Mouse (Mus musculus) layer of hippocampus, postnatal 10 days (tissue): ENCODE data around the gene Olfml2a. TPM values are rescaled to one million over a fixed set of nuclear protein-coding genes. Genes with fewer than 3 reads are reported as not detected.

Source experiments
- DNase-seq, 2 experiments: peaks; one replicate each; pipeline ENCODE4 v3.0.0; 2021; ENCODE audit warnings: low spot score in 2 of 2
- total RNA-seq, 2 experiments: library from RNA; stranded (reverse); gene quantifications; 2 replicates each; pipeline ENCODE4 v1.2.3; 2021

The Olfml2a gene
- total RNA-seq, 2 experiments from 2014 or later: 3.2 to 4.7 TPM

DNA sequence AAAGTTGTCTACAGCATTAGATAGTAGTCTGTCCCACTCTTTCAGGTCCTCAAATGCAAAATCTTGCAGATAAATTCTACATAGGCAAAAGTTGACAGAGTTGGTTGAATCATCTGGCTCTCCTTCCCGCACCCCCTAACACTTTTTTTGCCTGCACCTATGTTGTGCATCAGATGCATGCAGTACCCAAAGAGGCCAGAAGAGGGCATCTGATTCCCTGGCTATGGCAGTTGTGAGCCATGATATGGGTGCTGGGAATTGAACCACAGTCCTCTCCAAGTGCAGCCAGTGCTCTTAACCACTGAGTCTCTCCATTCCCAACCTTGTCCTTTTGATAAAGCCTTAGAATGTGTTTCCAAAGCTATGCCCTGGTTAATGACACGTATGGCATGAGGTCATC is 51.7 kb downstream of the Olfml2a start:
- no peak for DNase-seq

DNA sequence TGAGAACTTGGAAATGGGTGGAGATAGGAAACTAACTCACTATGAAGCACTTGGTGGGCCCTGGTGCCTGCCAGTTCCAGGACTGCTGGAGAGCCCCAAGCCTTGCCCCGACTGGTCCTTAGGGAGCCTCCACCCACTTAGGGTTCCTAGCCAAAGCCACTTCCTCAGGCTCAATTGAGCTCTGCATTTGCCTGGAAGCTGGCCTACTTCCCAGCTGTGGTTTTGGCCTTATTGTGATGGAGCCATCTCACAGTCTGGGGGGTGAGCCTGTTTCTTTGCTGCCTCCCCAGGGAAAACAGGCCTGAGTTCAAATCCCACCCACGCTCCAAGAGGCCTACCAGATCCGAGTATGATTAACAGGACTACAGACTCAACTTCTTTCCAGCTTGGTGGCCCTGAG is 54.8 kb downstream of the Olfml2a start:
- peak in 1 of 2 experiments; percentile 36 for DNase-seq

DNA sequence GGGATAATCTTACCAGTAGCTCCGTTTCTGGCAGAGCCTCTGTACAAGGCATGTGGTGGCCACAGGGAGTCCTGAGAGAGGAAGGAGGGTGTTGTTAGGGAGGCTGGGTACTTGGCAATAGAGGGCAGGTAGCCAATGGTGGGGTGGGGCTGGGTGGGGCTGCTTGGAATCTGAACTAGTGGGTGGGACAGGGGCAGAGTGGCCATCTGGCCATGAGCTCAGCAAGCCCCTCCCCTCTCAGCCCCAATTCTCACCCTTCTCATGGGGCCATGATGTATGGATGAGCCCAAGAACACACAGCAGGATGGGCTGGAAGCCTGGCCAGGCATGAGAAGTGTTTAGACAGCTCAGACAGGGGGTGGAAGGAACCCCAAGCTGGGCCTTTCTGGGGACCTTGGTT is 55.6 kb downstream of the Olfml2a start:
- DNase-seq: no peak

DNA sequence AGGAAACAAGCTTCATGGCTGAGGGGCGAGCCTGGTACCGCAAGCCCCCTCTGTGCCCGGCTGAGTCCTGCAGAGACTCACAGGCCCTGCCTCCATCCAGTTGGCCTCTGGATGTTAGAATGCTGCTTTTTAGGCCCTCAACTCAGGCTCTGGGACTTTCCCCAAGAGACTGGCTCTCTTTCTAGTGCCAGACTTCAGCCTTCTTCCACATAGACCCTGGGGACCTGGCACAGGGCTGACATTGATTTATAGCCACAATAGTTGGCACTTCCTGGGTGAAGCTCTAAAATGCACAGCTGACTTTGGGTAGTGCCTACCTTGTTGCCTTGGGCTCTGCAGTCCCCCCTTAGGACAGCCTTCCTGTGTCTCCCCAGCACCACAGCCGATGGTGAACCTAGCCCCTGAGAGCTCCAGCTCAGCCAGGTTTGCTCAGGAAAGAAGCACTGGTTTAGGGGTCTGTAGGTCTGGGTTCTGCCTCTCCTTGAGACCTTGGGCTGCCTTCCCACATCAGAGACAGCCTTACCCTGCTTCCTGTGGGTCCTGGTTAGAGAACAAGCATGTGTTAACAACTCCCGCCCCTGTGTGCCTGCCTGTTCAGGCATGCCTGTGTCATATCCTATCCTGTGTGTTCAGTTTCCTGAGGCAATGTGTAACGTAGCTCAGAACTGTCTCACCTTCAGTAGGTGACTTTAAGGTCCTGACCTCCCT is 56.2 kb downstream of the Olfml2a start:
- no peak for DNase-seq

DNA sequence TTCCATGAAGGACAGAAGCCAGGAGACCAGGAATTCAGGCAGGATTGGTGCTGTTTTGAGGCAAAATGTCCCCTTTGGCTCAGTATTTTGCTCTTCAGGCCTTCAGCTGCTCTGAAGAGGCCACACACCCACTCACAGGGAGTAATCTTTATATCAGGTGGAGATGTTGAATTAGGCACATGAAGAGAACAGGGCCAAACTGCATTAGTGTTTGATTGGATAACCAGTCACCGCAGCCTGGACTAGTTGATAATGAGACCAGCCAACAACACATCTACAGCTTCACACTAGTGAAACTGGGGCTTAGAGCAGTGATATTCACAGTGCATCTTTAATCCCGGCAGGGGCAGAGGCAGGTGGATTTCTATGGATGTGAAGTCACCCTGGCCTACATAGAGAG is 57.2 kb downstream of the Olfml2a start:
- no peak for DNase-seq

DNA sequence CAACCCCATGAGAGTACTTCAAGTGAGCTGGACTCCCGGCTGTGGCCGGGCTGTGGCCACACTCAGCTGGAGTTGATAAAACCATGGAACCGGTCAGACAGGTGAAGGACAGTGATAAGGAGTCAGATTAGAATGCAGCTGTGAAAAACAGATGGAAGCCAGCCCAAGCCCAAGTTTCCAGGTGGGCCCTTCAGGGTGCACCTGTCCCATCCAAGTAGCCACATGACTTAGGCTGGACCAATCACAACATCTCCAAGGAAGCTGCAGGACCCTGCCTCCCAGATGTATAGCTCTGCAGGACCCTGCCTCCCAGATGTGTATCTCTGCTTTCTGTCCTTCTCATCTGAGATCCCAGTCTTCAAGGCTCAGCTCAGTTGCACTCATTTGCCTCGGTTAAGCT is 60.2 kb downstream of the Olfml2a start:
- DNase-seq: no peak

DNA sequence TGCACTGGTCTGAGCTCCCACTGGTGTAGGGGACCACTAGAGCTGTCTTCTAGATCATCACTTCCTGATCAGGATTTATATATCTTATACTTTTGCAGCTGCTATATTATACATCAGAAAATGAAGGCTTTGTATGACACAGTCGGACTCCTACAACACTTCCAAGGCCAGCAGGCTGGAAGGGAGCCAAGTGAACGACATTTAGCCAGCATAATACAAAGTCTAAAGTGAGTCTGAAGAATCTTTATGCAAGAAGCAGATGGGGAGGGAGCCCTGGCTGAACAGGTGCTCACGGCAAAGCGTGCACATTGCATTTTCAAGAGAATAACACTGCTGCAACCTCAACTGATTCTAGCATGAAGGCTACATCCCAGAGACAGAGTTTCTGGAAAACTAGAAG is 60.7 kb downstream of the Olfml2a start:
- peak in 1 of 2 experiments; percentile 21 for DNase-seq

DNA sequence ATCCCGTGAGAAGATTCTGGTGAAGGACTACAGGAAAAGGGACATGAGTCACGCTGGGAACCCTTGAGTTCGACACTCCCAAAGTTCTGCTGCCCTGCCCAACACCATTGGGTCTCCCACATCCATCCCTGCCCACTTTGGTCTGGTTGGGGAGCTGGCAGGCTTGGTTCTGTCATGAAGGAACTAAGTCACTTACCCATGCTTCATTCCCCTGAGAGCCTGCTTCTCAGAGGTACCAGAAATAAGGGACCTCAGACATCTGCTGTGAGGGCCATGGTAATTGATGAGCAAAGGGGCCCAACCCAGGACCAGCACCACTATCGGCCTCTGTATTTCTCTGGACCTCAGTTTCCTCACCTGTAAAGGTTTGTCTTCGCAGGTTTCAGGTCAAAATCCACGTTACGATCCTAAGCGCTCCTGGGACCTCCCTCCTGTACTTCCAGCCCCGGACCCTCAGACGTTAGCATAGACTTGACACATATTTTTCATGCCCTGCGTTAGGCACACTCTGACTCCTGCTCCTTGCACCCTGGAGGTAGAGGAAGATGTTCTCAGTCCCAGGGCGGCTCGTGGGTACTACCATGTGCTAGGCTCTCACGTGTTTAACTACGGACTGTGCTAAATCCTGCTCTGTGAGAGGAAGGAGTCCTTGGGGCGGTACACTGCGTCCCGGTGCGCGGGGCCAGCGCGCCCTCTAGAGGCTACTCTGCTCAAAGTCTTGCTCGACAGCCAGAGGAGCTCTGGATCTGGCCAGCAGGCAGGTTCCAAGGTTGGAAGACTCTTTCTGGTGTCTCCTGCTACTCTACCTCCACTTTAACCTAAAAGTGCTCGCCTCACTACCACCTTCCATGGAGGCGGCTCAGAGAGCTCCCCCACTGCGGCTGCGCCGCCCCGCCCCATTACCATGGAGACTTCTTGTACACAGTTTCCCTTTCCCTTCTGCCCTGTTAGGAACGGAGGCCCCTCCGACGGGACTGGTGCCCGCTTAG is 65.9 kb downstream of the Olfml2a start, which contains the start of gene Wdr38:
Wdr38 (plus strand) TSS at position 91 of the 989 bp plus-strand sequence.
- DNase-seq: peak; percentile 89 to 93

DNA sequence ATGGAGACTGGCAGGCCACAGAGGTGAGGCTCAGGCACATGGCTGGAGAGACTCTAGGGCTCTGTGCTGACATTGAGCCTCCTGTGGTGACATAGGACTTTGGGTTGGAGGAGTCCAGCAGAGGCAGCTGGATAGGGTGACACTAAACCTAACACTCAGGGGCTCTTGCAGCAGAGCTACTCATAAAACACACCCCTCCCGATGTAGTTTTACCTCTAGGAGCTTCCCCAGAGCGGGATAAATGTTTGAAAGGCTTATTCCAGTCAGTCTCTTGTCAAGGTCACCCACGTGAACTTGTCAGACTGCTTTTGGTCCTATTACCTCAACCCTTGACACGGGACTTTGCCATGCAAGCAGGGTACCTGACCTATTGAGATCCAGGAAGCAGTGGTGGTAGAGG is 67.6 kb downstream of the Olfml2a start:
- no peak for DNase-seq

DNA sequence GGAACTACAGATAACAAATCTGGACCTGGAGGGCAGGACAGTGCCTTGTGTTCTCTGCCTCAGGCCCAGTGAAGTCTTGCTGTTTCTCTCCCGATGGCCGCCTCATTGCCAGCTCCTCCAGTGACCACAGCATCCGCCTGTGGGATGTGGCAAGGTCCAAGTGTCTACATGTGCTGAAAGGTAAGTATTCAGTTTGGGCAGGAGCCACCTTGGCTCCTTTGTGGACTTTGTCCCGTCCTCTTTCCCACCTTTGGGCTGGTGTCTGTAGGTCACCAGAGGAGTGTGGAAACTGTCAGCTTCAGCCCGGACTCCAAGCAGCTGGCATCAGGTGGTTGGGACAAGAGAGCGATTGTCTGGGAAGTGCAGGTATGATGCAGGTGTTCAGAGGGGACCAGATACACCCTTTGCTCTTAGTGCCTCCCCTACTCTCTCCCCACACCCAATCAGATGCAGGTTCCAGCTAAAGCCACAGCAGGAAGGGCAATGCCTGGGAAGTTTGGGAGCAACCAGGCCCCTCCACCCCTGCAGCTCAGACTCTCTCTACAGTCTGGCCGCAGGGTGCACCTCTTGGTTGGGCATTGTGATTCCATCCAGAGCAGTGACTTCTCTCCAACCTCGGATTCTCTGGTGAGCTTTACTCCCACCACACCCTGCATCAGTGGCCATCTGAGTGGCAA is 68.3 kb downstream of the Olfml2a start:
- no peak for DNase-seq

DNA sequence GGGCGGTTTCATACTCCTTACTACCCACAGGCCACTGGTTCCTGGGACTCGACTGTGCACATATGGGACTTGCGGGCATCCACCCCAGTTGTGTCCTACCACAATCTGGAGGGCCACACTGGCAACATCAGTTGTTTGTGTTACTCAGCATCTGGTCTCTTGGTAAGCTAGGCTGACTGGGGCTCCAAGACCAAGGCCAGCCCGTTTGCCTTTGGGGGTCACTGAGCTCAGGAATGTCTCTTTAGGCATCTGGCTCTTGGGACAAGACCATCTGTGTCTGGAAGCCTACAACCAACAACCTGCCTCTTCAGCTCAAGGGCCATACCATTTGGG is 68.8 kb downstream of the Olfml2a start:
- peak in 1 of 2 experiments; percentile 23 for DNase-seq

DNA sequence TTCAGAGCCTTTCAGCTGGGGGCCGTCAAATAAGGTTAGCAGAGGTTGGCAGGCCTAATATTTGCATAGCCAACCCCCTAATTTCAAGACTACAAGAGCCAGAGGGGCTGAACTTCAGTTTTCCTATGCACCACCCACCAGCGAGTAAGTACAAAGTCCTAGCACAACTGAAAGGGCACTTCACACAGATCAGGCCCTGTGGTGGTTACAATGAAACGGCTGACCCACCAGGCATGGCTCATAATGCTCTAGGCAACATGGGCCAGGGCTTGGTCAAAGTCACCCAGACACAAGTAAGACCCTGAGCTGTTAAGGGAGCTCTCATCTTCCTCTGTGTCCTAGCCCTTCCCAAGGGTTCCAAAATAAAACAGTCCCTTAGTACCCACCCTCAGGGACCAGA is 70.1 kb downstream of the Olfml2a start:
- no peak for DNase-seq

DNA sequence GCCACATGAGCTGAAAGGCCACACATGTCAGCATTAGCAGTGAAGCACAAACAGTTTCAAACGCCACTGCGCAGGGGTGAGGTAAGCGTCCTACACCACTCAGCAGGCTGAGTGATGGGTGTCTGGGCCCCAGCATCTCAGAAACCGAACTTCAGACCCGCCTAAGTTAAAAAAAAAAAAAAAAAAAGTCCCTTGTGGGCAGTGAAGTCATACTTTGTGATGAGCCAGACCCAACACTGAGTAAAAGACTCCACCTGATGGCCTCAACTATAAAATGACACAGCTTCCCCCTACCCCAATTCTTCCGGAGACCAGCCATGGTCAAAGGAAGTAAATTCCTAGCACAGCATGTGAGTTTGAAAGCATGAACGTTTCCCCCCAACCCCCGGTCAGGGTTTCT is 71.3 kb downstream of the Olfml2a start:
- DNase-seq: no peak

DNA sequence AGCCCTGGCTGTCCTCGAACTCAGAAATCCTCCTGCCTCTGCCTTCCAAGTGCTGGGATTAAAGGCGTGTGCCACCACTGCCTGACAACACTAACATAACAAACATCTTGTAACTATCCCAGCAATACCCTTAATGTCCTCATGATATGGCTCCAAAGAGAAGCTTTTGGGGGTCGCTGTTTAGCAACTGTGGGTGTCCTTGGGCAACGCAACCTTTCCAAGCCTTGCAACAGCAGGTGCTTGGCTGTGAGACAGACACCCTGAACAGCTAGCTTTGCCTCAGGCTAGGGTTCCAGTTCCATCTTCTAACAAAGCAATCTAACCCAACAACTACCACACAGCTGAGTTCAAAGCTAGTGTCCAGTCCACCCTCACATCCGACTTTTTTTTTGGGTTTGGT is 71.7 kb downstream of the Olfml2a start:
- no peak for DNase-seq

DNA sequence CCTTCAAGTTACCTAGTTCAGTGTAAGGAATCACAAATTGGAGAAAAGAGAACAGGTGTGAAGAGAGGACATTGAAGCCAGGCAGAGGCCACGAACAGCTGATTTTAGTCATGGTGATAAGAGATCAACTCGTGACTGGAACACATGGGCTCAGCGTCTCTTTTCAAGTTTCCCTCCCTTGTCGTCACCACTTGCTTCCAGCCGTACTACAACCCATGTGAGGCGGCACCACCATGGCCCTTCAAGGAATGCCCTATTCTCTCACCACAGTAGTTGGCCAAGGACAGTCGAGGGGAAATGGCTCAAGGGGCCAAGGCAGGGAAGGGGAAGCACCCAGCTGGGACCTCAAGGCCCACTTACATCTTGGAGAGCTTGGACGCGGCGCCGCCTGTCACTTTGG is 72.6 kb downstream of the Olfml2a start:
- peak; percentile 46 to 51 for DNase-seq

DNA sequence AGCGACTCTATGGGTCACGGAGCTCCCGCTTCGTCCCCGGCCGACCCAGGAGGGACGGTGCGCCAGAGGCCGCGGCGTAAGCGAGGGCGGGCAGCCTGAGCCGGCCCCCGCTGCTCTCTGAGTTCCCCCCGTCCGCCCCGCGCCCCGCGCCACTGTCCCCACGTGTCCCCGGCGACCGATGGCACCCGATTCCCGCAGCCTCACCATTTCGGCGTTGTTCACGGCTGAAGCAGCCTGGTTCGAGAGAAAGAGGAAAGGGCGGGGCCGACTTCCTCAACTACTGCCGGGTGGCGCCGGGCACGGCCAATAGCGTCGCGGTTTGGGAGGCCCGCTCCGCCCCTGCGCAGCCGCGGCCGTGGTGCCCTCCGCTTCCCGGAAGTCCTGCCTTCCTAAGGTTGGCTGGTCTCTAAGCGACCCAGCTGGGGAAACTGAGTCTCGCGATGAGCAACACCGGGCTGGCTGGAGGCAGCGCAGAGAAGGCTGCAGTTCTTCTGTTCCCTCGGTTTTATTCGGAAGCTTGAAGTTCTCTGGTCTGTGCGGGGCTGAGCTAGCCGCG is 73.2 kb downstream of the Olfml2a start, which contains the start of gene Arpc5l:
Arpc5l (plus strand) TSS at position 469 of the 556 bp plus-strand sequence.
- peak; percentile 89 to 92 for DNase-seq

DNA sequence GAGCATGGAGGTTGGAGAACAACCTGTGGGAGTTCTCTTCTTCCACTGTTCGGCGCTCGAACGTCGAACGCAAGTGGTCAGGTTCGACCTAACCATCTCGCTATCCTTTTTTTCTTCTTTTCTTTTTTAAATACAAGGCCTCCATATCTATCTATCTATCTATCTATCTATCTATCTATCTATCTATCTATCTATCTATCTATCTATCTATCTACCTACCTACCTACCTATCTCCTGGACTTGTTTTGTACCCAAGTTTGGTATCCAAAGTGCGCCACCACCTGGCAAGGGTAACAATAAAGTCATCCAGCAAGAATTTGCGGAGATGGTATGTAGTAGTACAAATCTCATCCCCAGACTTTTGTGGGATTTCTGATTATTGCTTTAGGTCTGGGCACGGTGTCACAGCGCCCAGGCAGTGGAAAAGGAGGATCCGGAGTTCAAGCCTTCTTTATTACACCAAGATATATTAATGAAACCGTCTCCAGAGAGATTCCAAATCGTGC is 73.8 kb downstream of the Olfml2a start, which contains the start of gene Rpl35:
Rpl35 (minus strand) TSS at position 51 of the 506 bp plus-strand sequence.
- peak in 1 of 2 experiments; percentile 35 for DNase-seq

DNA sequence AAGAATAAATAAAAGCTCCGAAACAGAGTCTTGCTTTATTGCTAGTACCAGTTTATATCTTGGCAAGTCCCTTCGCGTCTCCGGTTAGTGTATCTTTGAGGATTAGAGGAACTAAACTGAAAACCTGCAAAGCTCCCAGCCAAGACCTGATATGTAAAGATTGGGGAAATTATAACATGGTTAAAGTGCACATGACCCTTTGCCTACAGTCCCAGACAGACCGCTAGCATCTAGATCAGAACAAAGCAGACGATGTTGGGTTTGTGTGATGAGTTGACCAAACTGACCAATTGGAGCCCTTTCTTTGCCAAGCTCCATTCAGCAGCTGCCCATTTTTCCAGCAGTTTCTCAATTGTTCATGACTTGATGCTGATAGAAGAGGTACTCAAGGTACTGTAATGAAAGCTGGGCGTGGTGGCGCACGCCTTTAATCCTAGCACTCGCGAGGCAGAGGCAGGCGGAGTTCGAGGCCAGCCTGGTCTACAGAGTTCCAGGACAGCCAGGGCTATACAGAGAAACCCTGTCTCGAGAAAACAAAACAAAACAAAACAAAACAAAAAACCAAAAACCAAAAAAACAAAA is 74.5 kb downstream of the Olfml2a start:
- no peak for DNase-seq

DNA sequence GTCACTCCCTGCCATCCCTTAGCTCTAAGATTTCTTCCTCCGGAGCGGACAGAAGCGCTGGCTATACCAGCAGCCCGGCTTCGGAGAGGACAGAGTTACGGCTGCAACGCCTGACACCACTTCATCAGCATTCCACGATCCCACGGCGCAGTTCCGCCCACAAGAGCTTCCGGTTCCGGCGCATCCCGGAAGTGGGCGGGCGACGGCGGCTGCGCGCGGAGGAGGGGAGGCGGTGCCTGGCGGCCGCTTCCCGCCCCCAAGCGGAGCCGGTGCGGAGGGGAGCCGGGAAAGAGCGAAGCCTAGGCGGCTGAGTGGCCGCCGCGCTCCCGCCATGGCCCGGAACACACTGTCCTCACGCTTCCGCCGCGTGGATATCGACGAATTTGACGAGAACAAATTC is 76.1 kb downstream of the Olfml2a start:
- DNase-seq: peak; percentile 92 to 95

DNA sequence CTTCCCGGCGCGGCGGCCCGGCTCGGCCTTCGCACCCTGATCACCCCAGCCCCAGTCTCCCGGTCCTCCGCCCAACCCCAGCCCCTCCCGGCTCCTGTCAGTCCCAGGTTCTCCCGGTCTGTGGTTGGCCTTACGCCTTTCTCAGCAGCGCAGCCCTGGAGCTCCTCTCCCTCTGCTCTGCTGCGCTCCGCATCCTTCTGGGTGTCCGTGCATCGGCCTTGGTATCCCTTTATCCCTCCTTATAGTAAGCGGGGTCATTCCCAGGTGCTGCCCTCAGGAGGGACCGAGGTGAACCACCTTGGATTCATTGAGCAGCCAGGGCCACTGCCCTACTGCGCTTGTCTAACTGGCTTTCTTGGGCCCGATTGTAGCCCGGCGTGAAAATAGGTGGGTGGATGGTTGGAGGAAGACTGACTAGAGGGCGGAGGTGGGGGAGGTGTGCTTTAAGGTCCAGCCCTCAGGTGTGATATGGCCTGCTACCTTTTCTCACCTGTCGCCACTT is 76.6 kb downstream of the Olfml2a start:
- DNase-seq: no peak
